Mouse (Mus musculus): Measurements from ENCODE around the gene Diaph3. TPM values are rescaled to one million over a fixed set of nuclear protein-coding genes. Genes with fewer than 3 reads are reported as not detected.

Gene Diaph3
- polyA plus RNA-seq, 1 experiment from 2014 or later = 25.5 TPM

DNA sequence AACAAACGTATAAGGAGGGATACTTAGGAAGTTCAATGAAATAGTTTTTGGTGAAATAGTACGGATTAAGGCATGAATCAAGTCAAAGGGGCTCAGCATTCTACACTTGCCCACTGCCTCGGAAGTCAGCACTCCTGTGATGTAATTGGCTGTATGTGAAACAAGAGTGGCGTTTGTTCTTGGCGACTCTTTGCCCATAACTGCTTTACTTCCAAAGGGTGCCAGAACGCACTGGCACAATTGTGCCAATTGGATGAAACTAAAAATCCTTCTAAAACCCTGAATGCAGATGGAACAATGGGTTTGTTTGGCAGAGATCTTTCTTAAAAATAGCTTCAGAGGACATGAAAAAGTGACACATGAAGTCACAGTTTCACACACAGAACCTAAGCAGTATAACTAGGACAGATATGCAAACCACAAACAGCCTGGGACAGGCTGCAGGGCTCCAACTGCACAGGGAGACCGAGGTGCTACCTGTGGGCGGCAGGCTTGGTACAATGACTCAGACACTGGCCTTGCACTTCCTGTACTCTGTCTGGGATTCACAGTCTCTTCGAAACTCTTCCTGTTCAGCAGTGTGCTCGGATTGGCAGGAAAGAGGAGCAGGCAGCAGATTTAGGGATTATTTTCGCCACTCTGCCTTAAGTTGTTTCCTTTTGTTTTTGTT is 279.6 kb downstream of the Diaph3 start:
- ChIA-PET POLR2A (no interaction called here), CTCF (no interaction called here)
- no peak for ATAC-seq
- no peaks in the 10 kb centered on the region for H3K27me3 ChIP-seq
- no peak for TF ChIP-seq CTCF (IDR thresholded peaks at IDR 0.05)
- in situ Hi-C loops (cut with MboI; ENCODE audit: low pct_unique_long_range_greater_than_20kb) = loop anchor here (25.0 kb wide), 1 partner anchor 451 kb away; no protein-coding TSS in a partner anchor
- DNase-seq (ENCODE audit: low read depth, low spot score) = no peak

DNA sequence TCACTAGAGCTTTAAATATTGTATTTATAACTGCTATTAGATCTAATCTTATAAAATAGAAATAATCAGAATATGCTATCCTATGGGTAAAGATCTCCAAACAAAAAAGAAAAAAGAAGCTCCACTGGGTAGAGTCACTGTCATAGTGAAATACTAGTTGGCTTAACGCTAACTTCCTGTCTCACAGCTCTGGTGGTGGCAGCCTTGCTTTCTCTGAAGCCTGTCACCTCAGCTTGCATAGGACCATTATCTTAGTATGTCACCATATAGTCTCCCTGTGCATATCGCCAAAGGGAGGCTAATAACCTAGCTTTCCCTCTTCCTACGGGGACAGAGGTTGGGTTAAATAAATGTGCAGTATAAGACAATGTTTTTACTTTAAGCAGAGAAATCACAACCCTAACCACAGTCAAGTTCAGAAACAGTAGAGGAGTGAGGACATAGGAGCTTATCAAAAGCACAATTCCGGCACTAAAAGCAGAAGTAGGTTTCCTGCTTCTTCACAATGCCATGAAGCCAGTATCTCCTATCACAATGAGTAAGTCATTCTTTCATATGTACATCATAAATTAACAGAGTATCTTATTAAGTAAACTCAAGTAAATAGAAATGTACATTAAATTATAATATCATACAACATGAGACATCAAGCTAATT is 293.8 kb downstream of the Diaph3 start:
- in situ Hi-C loops (cut with MboI; ENCODE audit: low pct_unique_long_range_greater_than_20kb) = loop anchor here (25.0 kb wide), 1 partner anchor 590 kb away; no protein-coding TSS in a partner anchor
- ATAC-seq (no peak), DNase-seq (ENCODE audit: low read depth, low spot score) (no peak)
- TF ChIP-seq CTCF (IDR thresholded peaks at IDR 0.05) = no peak
- H3K27me3 ChIP-seq = no peaks in the 10 kb centered on the region
- ChIA-PET CTCF (interaction anchor here (0.7 to 1.1 kb wide), 3 partner anchors 16 to 48 kb away, joined by 3 read pairs; no protein-coding TSS in a partner anchor), POLR2A (no interaction called here)

DNA sequence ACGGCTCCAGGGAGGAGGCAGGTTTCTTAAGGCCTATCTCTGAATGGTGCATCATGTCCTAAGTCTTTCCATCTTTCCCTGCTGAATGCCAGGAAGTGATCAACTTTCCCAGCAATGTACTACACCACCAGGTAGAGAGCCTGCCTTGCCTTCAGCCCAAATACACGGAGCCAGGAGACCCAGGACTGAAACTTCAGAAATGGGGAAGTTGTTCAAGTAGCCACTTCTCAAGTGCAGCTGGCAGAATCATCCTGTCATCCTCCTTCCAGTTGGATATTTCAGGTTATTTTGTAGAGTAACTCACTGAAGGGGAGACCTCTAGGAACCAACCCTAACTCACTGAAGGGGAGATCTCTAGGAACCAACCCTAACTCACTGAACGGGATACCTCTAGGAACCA is 297.0 kb downstream of the Diaph3 start:
- POLR2A ChIA-PET = no interaction called here
- ATAC-seq = no peak
- in situ Hi-C loops (cut with MboI; ENCODE audit: low pct_unique_long_range_greater_than_20kb) = loop anchor here (25.0 kb wide), 1 partner anchor 593 kb away; no protein-coding TSS in a partner anchor
- H3K27me3 ChIP-seq = no peaks in the 10 kb centered on the region
- DNase-seq (ENCODE audit: low read depth, low spot score) = no peak
- CTCF ChIA-PET = no interaction called here
- TF ChIP-seq CTCF (IDR thresholded peaks at IDR 0.05) = no peak

DNA sequence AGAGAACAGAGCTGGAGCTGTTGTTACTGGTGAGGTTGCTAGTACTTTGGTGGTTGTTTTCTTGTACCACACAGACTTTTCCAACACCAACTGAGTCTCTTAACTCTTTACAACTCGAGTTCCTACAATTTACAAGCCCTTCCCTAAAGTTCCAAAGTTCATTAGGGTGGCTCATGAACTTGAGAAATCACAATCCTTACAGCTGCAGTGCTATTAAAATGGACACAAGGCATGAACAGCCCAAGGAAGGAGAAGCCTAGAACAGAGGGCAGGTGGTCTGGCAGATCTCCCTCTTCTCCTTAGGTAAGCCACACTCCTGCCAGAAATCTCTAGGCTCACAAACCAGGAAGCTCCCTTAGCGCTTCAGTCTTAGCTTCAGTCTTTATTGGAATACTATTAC is 303.4 kb downstream of the Diaph3 start:
- POLR2A ChIA-PET = no interaction called here
- CTCF ChIA-PET = interaction anchor here (1.0 kb wide), 1 partner anchor 14 kb away, joined by 4 read pairs; no protein-coding TSS in a partner anchor
- no peak for ATAC-seq
- H3K27me3 ChIP-seq = no peaks in the 10 kb centered on the region
- in situ Hi-C loops (cut with MboI; ENCODE audit: low pct_unique_long_range_greater_than_20kb) = loop anchor here (25.0 kb wide), 1 partner anchor 600 kb away; no protein-coding TSS in a partner anchor
- DNase-seq (ENCODE audit: low read depth, low spot score) = no peak
- no peak for TF ChIP-seq CTCF (IDR thresholded peaks at IDR 0.05)

DNA sequence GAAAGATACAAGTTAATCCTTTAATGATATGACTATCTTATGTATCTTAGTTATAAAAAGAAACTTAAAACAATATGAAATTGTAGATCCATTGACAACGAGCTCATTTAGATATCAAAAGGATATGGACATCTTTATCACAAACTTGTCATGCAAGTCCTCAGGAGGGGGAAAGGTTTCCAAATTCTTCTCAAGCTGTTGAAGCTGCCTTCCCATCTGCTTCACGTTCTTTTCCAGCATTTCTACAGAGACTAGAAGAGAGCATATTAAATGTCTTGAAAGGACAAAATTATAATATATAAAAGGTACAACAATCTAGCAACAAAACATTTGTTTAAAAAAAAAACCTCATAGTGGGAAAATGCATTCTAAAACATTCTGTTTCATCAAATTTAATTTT is 306.2 kb downstream of the Diaph3 start:
- no peak for DNase-seq (ENCODE audit: low read depth, low spot score)
- no peaks in the 10 kb centered on the region for H3K27me3 ChIP-seq
- ChIA-PET CTCF (interaction anchor here (0.9 kb wide), 1 partner anchor 18 kb away, joined by 3 read pairs; no protein-coding TSS in a partner anchor), POLR2A (no interaction called here)
- in situ Hi-C loops (cut with MboI; ENCODE audit: low pct_unique_long_range_greater_than_20kb) = loop anchor here (25.0 kb wide), 1 partner anchor 602 kb away; no protein-coding TSS in a partner anchor
- no peak for TF ChIP-seq CTCF (IDR thresholded peaks at IDR 0.05)
- no peak for ATAC-seq

DNA sequence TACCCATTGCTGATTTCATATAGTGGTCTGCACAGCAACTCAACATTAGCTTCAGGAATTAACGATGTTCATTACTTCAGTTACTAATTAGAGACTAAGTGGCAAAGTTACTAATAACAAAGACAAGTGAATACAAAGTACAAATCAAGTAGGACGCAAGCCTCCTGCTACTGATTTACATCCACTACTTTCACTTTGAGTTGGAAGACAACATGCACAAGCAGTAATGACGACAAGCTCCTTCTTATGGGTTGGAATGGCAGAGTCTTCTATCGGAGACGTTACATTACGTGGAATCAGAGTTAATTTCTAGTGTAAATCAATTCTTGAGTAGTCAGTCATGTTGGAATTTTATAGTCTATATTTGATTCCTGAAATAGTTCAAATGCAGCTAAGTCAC is 306.8 kb downstream of the Diaph3 start:
- ChIA-PET POLR2A (no interaction called here), CTCF (interaction anchor here (0.9 kb wide), 1 partner anchor 17 kb away, joined by 3 read pairs; no protein-coding TSS in a partner anchor)
- DNase-seq (ENCODE audit: low read depth, low spot score) = no peak
- in situ Hi-C loops (cut with MboI; ENCODE audit: low pct_unique_long_range_greater_than_20kb) = loop anchor here (25.0 kb wide), 1 partner anchor 603 kb away; no protein-coding TSS in a partner anchor
- ATAC-seq = no peak
- H3K27me3 ChIP-seq = no peaks in the 10 kb centered on the region
- TF ChIP-seq CTCF (IDR thresholded peaks at IDR 0.05) = no peak

DNA sequence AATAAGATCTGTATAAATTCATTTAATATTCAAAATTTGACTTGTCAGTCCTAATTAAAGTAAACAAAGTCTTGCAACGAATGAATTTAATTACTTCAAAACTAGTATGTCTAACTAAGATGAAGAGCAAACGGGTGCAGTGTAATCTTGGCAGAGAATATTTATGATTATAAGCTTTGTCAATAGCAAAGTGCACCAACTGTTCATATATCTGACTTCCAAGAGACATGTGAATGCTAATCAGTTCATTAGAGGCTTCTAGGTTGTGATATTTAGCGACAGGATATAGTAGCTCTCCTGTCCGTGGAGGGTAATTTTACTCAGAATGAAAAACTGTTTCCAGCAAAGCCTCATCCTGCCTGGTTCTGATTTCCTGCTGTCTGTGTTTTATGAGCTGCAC is 308.0 kb downstream of the Diaph3 start:
- in situ Hi-C loops (cut with MboI; ENCODE audit: low pct_unique_long_range_greater_than_20kb) = loop anchor here (25.0 kb wide), 1 partner anchor 604 kb away; no protein-coding TSS in a partner anchor
- ATAC-seq = no peak
- ChIA-PET POLR2A (no interaction called here), CTCF (interaction anchor here (1.1 kb wide), 2 partner anchors 12 to 19 kb away, joined by 3 to 6 read pairs; no protein-coding TSS in a partner anchor)
- no peaks in the 10 kb centered on the region for H3K27me3 ChIP-seq
- DNase-seq (ENCODE audit: low read depth, low spot score) = no peak
- TF ChIP-seq CTCF (IDR thresholded peaks at IDR 0.05) = no peak

DNA sequence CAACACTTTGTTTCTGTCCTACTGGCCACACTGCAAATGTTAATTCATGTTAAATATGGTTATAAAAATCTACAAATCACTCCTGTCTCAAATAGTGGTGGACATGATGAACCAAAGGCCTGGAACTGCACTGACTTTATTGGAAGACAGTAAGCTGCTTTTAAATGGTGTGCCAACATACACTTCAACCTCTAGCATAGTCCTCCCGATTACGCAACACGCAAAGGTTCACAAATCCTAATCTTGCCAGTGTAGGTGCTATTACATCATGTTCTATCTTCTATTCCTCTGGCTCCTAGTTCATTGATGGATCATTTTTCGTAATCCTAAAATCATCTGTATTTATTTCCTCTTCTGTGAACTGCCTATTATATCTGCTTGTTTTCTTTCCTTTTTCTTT is 324.8 kb downstream of the Diaph3 start:
- DNase-seq (ENCODE audit: low read depth, low spot score) (no peak), ATAC-seq (no peak)
- TF ChIP-seq CTCF (IDR thresholded peaks at IDR 0.05) = no peak
- H3K27me3 ChIP-seq = no peaks in the 10 kb centered on the region
- in situ Hi-C loops (cut with MboI; ENCODE audit: low pct_unique_long_range_greater_than_20kb) = no loop called here
- POLR2A ChIA-PET = no interaction called here
- CTCF ChIA-PET = interaction anchor here (1.1 to 1.4 kb wide), 2 partner anchors 9 to 11 kb away, joined by 3 to 4 read pairs; no protein-coding TSS in a partner anchor

DNA sequence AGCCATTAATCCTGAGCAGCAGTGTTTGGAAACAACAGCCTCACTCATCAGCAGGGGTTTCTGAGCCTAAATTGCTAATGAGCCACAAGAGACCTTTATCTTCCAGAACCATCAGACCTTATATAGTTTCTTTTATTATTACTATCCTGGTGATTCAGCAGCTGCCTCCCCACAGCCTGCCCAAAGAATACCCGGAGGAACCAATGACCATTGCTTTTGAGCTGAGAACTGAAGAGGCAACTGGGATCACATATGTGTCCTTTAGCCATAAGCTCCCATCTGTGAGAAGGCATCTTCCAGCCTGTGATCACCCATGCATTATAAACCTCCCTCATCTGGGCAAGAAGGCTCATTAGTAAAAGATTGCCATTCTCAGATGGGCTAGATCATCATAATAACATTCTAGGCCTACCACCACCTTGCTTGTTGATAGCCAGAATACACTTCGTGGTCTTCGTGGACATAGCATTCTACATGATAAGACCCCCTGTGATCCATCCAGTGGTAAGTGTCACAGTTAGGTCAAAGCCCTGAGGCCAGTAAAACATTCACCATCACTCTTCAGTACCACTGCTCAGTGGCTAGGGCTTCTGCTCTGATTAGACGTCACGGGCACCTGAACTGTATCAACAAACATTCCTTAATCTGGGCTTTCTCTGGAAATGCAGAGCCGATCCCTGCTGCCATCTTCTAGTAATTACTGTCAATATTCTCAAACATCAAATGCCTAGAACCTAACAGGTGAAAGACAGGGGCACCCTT is 352.0 kb downstream of the Diaph3 start:
- CTCF ChIA-PET = interaction anchor here (1.4 kb wide), 1 partner anchor 33 kb away, joined by 3 read pairs; no protein-coding TSS in a partner anchor
- in situ Hi-C loops (cut with MboI; ENCODE audit: low pct_unique_long_range_greater_than_20kb) = no loop called here
- H3K27me3 ChIP-seq = no peaks in the 10 kb centered on the region
- no peak for TF ChIP-seq CTCF (IDR thresholded peaks at IDR 0.05)
- POLR2A ChIA-PET = no interaction called here
- ATAC-seq = peak; percentile 67
- peak; percentile 48 for DNase-seq (ENCODE audit: low read depth, low spot score)

DNA sequence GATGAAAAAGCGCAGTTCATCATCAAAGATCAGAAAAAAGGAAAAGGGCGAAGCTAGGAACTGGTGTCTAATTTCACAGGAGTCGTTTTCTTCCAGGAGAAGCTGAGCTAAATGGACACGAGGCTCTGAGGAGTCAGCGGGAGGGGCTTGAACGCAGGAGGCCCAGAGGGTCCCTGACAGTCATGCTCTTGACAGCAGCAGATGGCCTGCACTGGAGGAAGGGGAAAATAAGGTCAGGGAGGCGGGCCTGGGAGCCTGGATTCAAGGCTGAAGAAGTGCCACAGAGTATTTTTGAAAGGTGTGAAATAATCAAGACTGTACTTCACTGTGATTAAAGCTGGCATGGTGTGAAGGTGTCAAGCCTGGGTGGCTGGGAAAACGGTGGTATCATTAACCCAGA is 354.2 kb downstream of the Diaph3 start:
- ChIA-PET POLR2A (no interaction called here), CTCF (no interaction called here)
- TF ChIP-seq CTCF (IDR thresholded peaks at IDR 0.05) = no peak
- no peak for DNase-seq (ENCODE audit: low read depth, low spot score)
- no peak for ATAC-seq
- in situ Hi-C loops (cut with MboI; ENCODE audit: low pct_unique_long_range_greater_than_20kb) = no loop called here
- no peaks in the 10 kb centered on the region for H3K27me3 ChIP-seq
